In the genomic region with DNA sequence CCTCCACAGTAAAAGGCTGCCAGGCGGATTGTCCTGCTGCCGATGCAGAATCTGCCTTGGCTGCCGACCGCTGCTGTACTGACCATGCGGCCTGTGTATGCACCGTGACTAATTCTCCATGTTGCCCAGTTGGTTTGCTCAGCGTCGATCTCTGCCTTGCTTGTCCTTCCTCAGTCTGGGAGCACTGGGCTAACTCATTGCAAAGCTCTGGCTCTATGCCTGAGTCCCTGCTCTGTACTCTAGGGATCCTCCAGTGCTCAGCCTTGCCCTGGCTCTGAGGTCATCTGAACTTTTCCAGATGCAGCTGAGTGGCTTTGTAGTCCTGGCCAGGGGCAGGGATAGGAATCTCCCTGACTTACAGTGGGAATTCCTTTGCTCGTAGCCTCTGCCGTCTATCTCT, we compare ENCODE assay signal across 9 mouse cellular contexts. TPM values are rescaled to one million over a fixed set of nuclear protein-coding genes. Genes with fewer than 3 reads are reported as not detected.
DNase-seq lines count a peak whose midpoint lies in the region; ATAC-seq and TF ChIP-seq lines count a peak whose summit lies in the region.
"Had no signal": no experiment of that assay in that cellular context is flagged by ENCODE, and none has a peak within 500 bp of the region (broad histone marks: within the 10 kb centered on the region; RNA-seq: fewer than 3 reads in every experiment).

No protein-coding gene starts in this region.

- H3K4me2 ChIP-seq in lung, embryonic 14.5 days, result no peak overlapping the region
- no peak overlapping the region for H3K4me2 ChIP-seq in heart, embryonic 11.5 days

- 61% methylated on average over 10 of the region's 10 CpGs for WGBS in lung, embryonic 14.5 days
- WGBS in lung, adult 2 months, result 57% methylated on average over 10 of the region's 10 CpGs
- WGBS in heart, embryonic 11.5 days (ENCODE audit: insufficient replicate concordance), result 45% methylated on average over 10 of the region's 10 CpGs

- H3K9me3 ChIP-seq in lung, embryonic 14.5 days (ENCODE audit: low read depth, low read length), result no peaks in the 10 kb centered on the region
- no peaks in the 10 kb centered on the region for H3K9me3 ChIP-seq in heart, embryonic 11.5 days (replicated peaks; ENCODE audit: control insufficient read depth, low read length)

- H3K27ac ChIP-seq in lung, embryonic 14.5 days (ENCODE audit: low read depth), result no peak overlapping the region
- peak overlapping the region; percentile 24; the same call in 1 of the 2 replicates for H3K27ac ChIP-seq in heart, embryonic 11.5 days (ENCODE audit: low read depth, low read length)

- ATAC-seq in lung, embryonic 14.5 days (ENCODE audit: insufficient read depth), result no peak
- ATAC-seq in heart, embryonic 11.5 days (replicated peaks; ENCODE audit: insufficient number of reproducible peaks, low FRiP score, low TSS enrichment), result 0 out of 2 replicates have a peak, but pooled peaks have one; percentile 8
- ATAC-seq in erythroid progenitor cell, adult 5-6 weeks (replicated peaks; ENCODE audit: low FRiP score, poor library complexity, severe bottlenecking), result no peak

- H3K4me3 ChIP-seq in lung, embryonic 14.5 days (ENCODE audit: low read depth, low read length), result no peak overlapping the region
- H3K4me3 ChIP-seq in lung, adult 2 months (replicated peaks; ENCODE audit: extremely low read depth, low read depth, low read length), result no peak overlapping the region
- H3K4me3 ChIP-seq in heart, embryonic 11.5 days (ENCODE audit: low read depth, low read length), result no peak overlapping the region
- H3K4me3 ChIP-seq: erythroblast, embryonic 14.5 days had no signal

- DNase-seq in lung, embryonic 14.5 days, result peak; percentile 49
- DNase-seq in lung, adult 2 months, result no peak
- DNase-seq in embryo, embryonic 10 days (ENCODE audit: low spot score), result peak; percentile 74
- peak; percentile 73 to 85 for DNase-seq in kidney, postnatal 25 days
- DNase-seq in layer of hippocampus, adult 8-10 months (ENCODE audit: low spot score in 2 of 2), result no peak
- DNase-seq in urinary bladder, postnatal 10 days (ENCODE audit: low spot score), result no peak

- no peak for TF ChIP-seq POLR2A in lung, adult 2 months (IDR thresholded peaks at IDR 0.05; ENCODE audit: borderline replicate concordance, extremely low read depth, low read depth, low read length)

- no peak overlapping the region for H3K9ac ChIP-seq in lung, embryonic 14.5 days
- no peak overlapping the region for H3K9ac ChIP-seq in heart, embryonic 11.5 days (ENCODE audit: low read depth, low read length)

- TF ChIP-seq CTCF in lung, embryonic 14.5 days (IDR thresholded peaks at IDR 0.05; ENCODE audit: low read depth), result no peak
- no peak for TF ChIP-seq CTCF in lung, adult 2 months (IDR thresholded peaks at IDR 0.05; ENCODE audit: insufficient read depth, low read length)

- H3K36me3 ChIP-seq in lung, embryonic 14.5 days (ENCODE audit: insufficient read depth), result no peaks in the 10 kb centered on the region
- H3K36me3 ChIP-seq in heart, embryonic 11.5 days (ENCODE audit: control insufficient read depth, insufficient read depth, low read length), result 0 out of 2 replicates have a peak, but pooled peaks cover 2% of the 10 kb centered on the region

- H3K4me1 ChIP-seq in lung, embryonic 14.5 days (ENCODE audit: insufficient read depth), result peaks cover 37% of the 10 kb centered on the region
- H3K4me1 ChIP-seq in lung, adult 2 months (ENCODE audit: control insufficient read depth, insufficient read depth, low read length), result peaks cover 12% of the 10 kb centered on the region
- peaks cover 68% of the 10 kb centered on the region for H3K4me1 ChIP-seq in heart, embryonic 11.5 days (ENCODE audit: control insufficient read depth, insufficient read depth, low read length)

- H3K27me3 ChIP-seq in lung, embryonic 14.5 days (ENCODE audit: insufficient read depth, low read length), result no peaks in the 10 kb centered on the region
- no peaks in the 10 kb centered on the region for H3K27me3 ChIP-seq in heart, embryonic 11.5 days (ENCODE audit: control insufficient read depth, insufficient read depth, low read length)

RNA-seq across cellular contexts. Expression of gene Farp1, which starts 24.3 kb away (rescaled TPM):
- polyA plus RNA-seq in lung, embryonic 14.5 days (2014; fragmentation: Nextera tagmentation; extraction: Ambion mirVana), result 36.1 and 36.8 TPM in 2 replicates
- polyA plus RNA-seq in lung, adult 2 months (2012; rRNA removed), result 37.2 and 42.3 TPM in 2 replicates
- 28.1 and 32.6 TPM in 2 replicates for polyA plus RNA-seq in heart, embryonic 11.5 days (2014; fragmentation: Nextera tagmentation; extraction: Ambion mirVana)
- total RNA-seq in layer of hippocampus, adult 8-10 months (2022), result 100 to 1,000 TPM; 110 to 121 (median 116) TPM
- not detected in 2 replicates for total RNA-seq in erythroid progenitor cell, adult 5-6 weeks (2015; ENCODE audit: low replicate concordance)
- total RNA-seq in erythroid progenitor cell, adult 5-6 weeks (2017; ENCODE audit: low replicate concordance), result 0.13 TPM in 1 of 2 replicates, not detected in the other
- polyA plus RNA-seq: erythroblast, embryonic 14.5 days had no signal

Comparison
In these comparisons a context has a peak if more than half of its experiments do, and no peak if none do; other contexts are left out.
1. DNase-seq: peak in lung, embryonic 14.5 days (single experiment), embryo, embryonic 10 days (single experiment) and kidney, postnatal 25 days (2 of 2); none in lung, adult 2 months (single experiment), layer of hippocampus, adult 8-10 months (0 of 2) and urinary bladder, postnatal 10 days (single experiment).